Mouse (Mus musculus): ENCODE results near the gene Arnt2. TPM values are rescaled to one million over a fixed set of nuclear protein-coding genes. Genes with fewer than 3 reads are reported as not detected.

Arnt2 gene
- polyA plus RNA-seq, 1 experiment from 2014 or later = 30.1 TPM

GRCm38 (mm10) chr7:84421291-84421665 lies 11.3 kb upstream of the Arnt2 start:
- DNase-seq (ENCODE audit: low spot score) = no peak
- H3K36me3 ChIP-seq = no peaks in the 10 kb centered on the region
- H3K4me1 ChIP-seq (replicated peaks) = no peaks in the 10 kb centered on the region; the same call in 1 of the 2 replicates
- no peak overlapping the region for H3K27ac ChIP-seq
- no peak overlapping the region for H3K4me3 ChIP-seq
- H3K27me3 ChIP-seq (ENCODE audit: insufficient read depth, poor library complexity, severe bottlenecking) = no peaks in the 10 kb centered on the region
- no peaks in the 10 kb centered on the region for H3K9me3 ChIP-seq

- H3K9me3 ChIP-seq = no peaks in the 10 kb centered on the region
- WGBS = 65% methylated on average over 3 of the region's 3 CpGs
- no peaks in the 10 kb centered on the region; the same call in 1 of the 2 replicates for H3K4me1 ChIP-seq (replicated peaks)
- H3K27me3 ChIP-seq (ENCODE audit: insufficient read depth, poor library complexity, severe bottlenecking) = no peaks in the 10 kb centered on the region
- no peak overlapping the region for H3K4me3 ChIP-seq
- no peak for DNase-seq (ENCODE audit: low spot score)
- H3K36me3 ChIP-seq = no peaks in the 10 kb centered on the region
- H3K27ac ChIP-seq = no peak overlapping the region
Measured at GRCm38 (mm10) chr7:84420581-84421290, 10.8 kb upstream of the Arnt2 start.

- no peak overlapping the region for H3K4me3 ChIP-seq
- no peaks in the 10 kb centered on the region for H3K27me3 ChIP-seq (ENCODE audit: insufficient read depth, poor library complexity, severe bottlenecking)
- H3K36me3 ChIP-seq = no peaks in the 10 kb centered on the region
- no peaks in the 10 kb centered on the region; the same call in 1 of the 2 replicates for H3K4me1 ChIP-seq (replicated peaks)
- DNase-seq (ENCODE audit: low spot score) = no peak
- no peak overlapping the region for H3K27ac ChIP-seq
- no peaks in the 10 kb centered on the region for H3K9me3 ChIP-seq
Measured at GRCm38 (mm10) chr7:84417441-84417840, 7.5 kb upstream of the Arnt2 start.

- H3K36me3 ChIP-seq = no peaks in the 10 kb centered on the region; the same call in 1 of the 2 replicates
- peaks cover 34% of the 10 kb centered on the region for H3K4me1 ChIP-seq (replicated peaks)
- no peaks in the 10 kb centered on the region for H3K9me3 ChIP-seq
- H3K27ac ChIP-seq = no peak overlapping the region
- DNase-seq (ENCODE audit: low spot score) = no peak
- no peak overlapping the region for H3K4me3 ChIP-seq
- peaks cover 6% of the 10 kb centered on the region; the same call in 1 of the 2 replicates for H3K27me3 ChIP-seq (ENCODE audit: insufficient read depth, poor library complexity, severe bottlenecking)
- WGBS = 53% methylated on average over 8 of the region's 8 CpGs
Measured at GRCm38 (mm10) chr7:84412570-84412969, 2.6 kb upstream of the Arnt2 start.

DNA sequence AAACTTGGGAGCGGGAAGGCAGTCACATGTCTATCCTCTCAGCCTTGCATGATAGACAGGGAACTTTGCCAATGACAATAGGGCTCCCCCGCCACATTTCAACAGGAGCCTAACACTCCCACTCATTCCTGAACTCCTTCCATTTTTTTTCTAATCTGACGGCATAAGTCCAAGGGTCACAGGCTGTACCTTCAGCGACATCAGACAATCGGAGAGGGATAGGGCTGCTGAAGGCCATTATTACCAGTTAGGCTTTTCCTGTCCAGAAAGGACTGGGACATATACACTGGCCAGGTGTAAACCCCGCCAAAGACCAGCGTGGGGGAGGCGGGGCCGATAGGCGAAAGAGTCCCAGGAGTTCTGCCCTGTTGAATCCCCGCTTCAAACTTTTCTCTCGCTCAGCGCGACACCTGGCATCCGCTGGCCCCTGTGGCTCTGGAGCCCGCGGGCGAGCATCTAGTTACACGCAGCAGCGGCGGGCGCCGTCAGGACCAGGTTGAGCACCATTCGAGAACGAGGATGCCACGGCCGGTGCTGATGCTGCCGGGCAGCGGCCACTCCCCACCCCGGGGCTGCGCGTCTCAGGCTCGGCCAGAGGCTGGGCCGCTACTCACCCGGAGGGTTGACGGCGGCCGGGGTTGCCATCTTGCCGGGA lies 608 bp downstream of the Arnt2 start:
- Histone ChIP-seq H3K36me3 (peaks cover 24% of the 10 kb centered on the region), H3K27ac (peak overlapping the region; percentile 99), H3K27me3 (ENCODE audit: insufficient read depth, poor library complexity, severe bottlenecking) (peaks cover 6% of the 10 kb centered on the region; the same call in 1 of the 2 replicates), H3K9me3 (no peaks in the 10 kb centered on the region), H3K4me3 (peak overlapping the region; percentile 73), H3K4me1 (replicated peaks) (peaks cover 43% of the 10 kb centered on the region)
- DNase-seq (ENCODE audit: low spot score) = no peak
- WGBS = 2% methylated on average over 39 of the region's 39 CpGs

- 89% methylated on average over 5 of the region's 5 CpGs for WGBS
- H3K4me1 ChIP-seq (replicated peaks) = peaks cover 54% of the 10 kb centered on the region
- no peaks in the 10 kb centered on the region for H3K9me3 ChIP-seq
- peak overlapping the region; percentile 99; the same call in 1 of the 2 replicates for H3K27ac ChIP-seq
- H3K36me3 ChIP-seq = peaks cover 24% of the 10 kb centered on the region
- peak overlapping the region; percentile 73 for H3K4me3 ChIP-seq
- peaks cover 6% of the 10 kb centered on the region; the same call in 1 of the 2 replicates for H3K27me3 ChIP-seq (ENCODE audit: insufficient read depth, poor library complexity, severe bottlenecking)
- no peak for DNase-seq (ENCODE audit: low spot score)
Measured at GRCm38 (mm10) chr7:84408282-84408681, 1.7 kb downstream of the Arnt2 start.

DNA sequence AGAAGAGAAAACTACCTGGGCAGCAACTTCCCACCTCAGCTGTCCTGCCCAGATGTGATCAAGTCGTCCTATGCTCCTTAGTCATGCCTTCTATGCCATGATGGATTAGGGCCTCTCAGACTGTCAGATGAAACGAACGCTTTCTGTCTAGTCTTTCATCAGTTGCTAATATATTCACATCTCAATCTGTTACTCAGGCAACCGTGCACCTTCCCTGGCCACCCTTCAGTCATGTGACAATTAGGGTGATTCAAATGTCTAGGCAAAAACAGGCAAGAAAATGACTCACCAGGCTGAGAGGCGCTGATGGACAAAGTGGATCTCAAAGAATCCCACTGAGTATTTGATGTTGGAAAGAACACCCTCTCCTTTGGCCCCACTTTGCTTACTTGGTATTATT lies 6.6 kb downstream of the Arnt2 start:
- DNase-seq (ENCODE audit: low spot score) = peak; percentile 28
- Histone ChIP-seq H3K27me3 (ENCODE audit: insufficient read depth, poor library complexity, severe bottlenecking) (no peaks in the 10 kb centered on the region), H3K27ac (peak overlapping the region; percentile 53; the same call in 1 of the 2 replicates), H3K4me3 (no peak overlapping the region), H3K9me3 (no peaks in the 10 kb centered on the region), H3K4me1 (replicated peaks) (peaks cover 49% of the 10 kb centered on the region), H3K36me3 (peaks cover 24% of the 10 kb centered on the region)
- 32% methylated on average over 5 of the region's 5 CpGs for WGBS

- Histone ChIP-seq H3K4me1 (replicated peaks) (peaks cover 47% of the 10 kb centered on the region), H3K27me3 (ENCODE audit: insufficient read depth, poor library complexity, severe bottlenecking) (no peaks in the 10 kb centered on the region), H3K4me3 (no peak overlapping the region), H3K9me3 (no peaks in the 10 kb centered on the region), H3K27ac (peak overlapping the region; percentile 77), H3K36me3 (peaks cover 17% of the 10 kb centered on the region)
- 53% methylated on average over 9 of the region's 9 CpGs for WGBS
- DNase-seq (ENCODE audit: low spot score) = no peak
Measured at GRCm38 (mm10) chr7:84401641-84402455, 8.1 kb downstream of the Arnt2 start.

- 56% methylated on average over 1 of the region's 1 CpGs for WGBS
- no peak overlapping the region; the same call in 1 of the 2 replicates for H3K27ac ChIP-seq
- DNase-seq (ENCODE audit: low spot score) = no peak
Measured at GRCm38 (mm10) chr7:84397320-84397719, 12.7 kb downstream of the Arnt2 start.

GRCm38 (mm10) chr7:84396581-84396980 lies 13.4 kb downstream of the Arnt2 start:
- no peaks in the 10 kb centered on the region for H3K9me3 ChIP-seq
- H3K27me3 ChIP-seq (ENCODE audit: insufficient read depth, poor library complexity, severe bottlenecking) = no peaks in the 10 kb centered on the region
- no peak for DNase-seq (ENCODE audit: low spot score)
- 92% methylated on average over 3 of the region's 3 CpGs for WGBS
- peaks cover 12% of the 10 kb centered on the region; the same call in 1 of the 2 replicates for H3K36me3 ChIP-seq
- no peak overlapping the region for H3K4me3 ChIP-seq
- peaks cover 13% of the 10 kb centered on the region for H3K4me1 ChIP-seq (replicated peaks)
- H3K27ac ChIP-seq = no peak overlapping the region

More at GRCm38 (mm10) chr7:84397320-84397719, 12.7 kb downstream of the Arnt2 start:
- Histone ChIP-seq H3K27me3 (ENCODE audit: insufficient read depth, poor library complexity, severe bottlenecking) (no peaks in the 10 kb centered on the region), H3K9me3 (no peaks in the 10 kb centered on the region), H3K36me3 (peaks cover 12% of the 10 kb centered on the region; the same call in 1 of the 2 replicates), H3K4me1 (replicated peaks) (peaks cover 20% of the 10 kb centered on the region), H3K4me3 (no peak overlapping the region)

GRCm38 (mm10) chr7:84387826-84388225 lies 22.1 kb downstream of the Arnt2 start:
- no peak overlapping the region for H3K27ac ChIP-seq
- no peaks in the 10 kb centered on the region for H3K9me3 ChIP-seq
- 84% methylated on average over 3 of the region's 3 CpGs for WGBS
- no peak overlapping the region for H3K4me3 ChIP-seq
- DNase-seq (ENCODE audit: low spot score) = no peak
- no peaks in the 10 kb centered on the region for H3K36me3 ChIP-seq
- no peaks in the 10 kb centered on the region for H3K27me3 ChIP-seq (ENCODE audit: insufficient read depth, poor library complexity, severe bottlenecking)
- H3K4me1 ChIP-seq (replicated peaks) = no peaks in the 10 kb centered on the region

GRCm38 (mm10) chr7:84386472-84386871 lies 23.5 kb downstream of the Arnt2 start:
- no peak for DNase-seq (ENCODE audit: low spot score)
- Histone ChIP-seq H3K4me1 (replicated peaks) (no peaks in the 10 kb centered on the region), H3K9me3 (no peaks in the 10 kb centered on the region), H3K27ac (no peak overlapping the region), H3K4me3 (no peak overlapping the region), H3K36me3 (no peaks in the 10 kb centered on the region), H3K27me3 (ENCODE audit: insufficient read depth, poor library complexity, severe bottlenecking) (no peaks in the 10 kb centered on the region)
- 90% methylated on average over 1 of the region's 1 CpGs for WGBS

All from hindbrain, embryonic 10.5 days (tissue).